Mouse (Mus musculus) large intestine, adult 2 months (tissue): ENCODE measurements at regions not wholly inside any gene's neighbourhood (a gene's known extent, or its start where the extent isn't known, plus 50 kb on each side); places are given as distances from the start of the nearest gene placed in this dataset.

Experiments used
- DNase-seq: peaks from one replicate; pipeline ENCODE4 v3.0.0-alpha.2; 2012; ENCODE audit warnings: low read depth, low spot score
- WGBS: fragments of 180-500 bp; shearing (Covaris S2); methylation state at CpG from one replicate; pipeline ENCODE4 v1.1.7; 2018; 5-methylcytosine and 5-hydroxymethylcytosine counted together

GRCm38 (mm10) chr19:55688585-55688984 lies 53.0 kb upstream of the Tcf7l2 start:
- DNase-seq = peak; percentile 38
- WGBS = 60% methylated on average over 8 of the region's 8 CpGs

DNA sequence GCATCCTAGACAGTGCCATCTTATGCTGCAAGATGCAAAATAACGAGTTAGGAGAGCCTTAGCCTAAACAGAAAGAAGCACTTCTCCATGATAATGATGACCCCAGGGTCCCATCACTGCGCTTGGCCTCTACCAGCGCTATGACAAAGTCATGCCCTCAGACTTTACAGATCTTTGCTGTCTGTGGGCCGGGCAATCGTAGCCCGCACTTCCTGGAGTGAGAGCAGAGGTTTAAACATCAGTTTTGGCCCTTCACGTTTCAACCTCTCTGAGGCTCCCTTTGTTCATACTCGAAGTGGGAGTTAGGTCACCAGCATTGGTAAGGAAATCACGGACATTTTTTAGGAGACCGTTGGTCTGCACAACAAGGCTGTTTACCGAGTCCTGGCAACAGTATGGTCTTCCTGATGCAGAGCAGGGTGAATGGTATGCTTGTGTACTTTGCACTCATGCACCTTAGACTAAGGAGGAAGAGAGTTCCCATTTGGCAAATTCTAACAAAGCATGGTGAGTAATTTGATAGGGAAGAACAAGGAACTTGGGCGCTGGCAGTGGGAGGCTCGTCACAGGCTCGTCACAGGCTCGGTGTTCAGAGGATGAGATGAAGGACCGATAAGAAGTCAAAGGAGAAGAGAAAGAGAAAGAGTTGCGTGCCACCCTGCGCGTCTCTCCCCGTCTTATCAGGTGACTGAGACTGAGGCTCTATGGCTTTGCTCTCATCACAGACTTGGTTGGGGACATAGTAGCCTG lies 52.2 kb upstream of the Tcf7l2 start:
- WGBS = 33% methylated on average over 20 of the region's 20 CpGs

More for the DNA sequence above, 52.2 kb upstream of the Tcf7l2 start:
- peak; percentile 85 for DNase-seq
